Mouse (Mus musculus) neural tube, embryonic 15.5 days (tissue): ENCODE measurements around the gene Rbfox1. TPM values are rescaled to one million over a fixed set of nuclear protein-coding genes. Genes with fewer than 3 reads are reported as not detected.

Source experiments
- ATAC-seq: fragments of 200-750 bp; cut with Nextera tagmentation; 2 replicates; pipeline ENCODE4 v1.8.0; 2017; ENCODE audit warnings: mild to moderate bottlenecking, moderate TSS enrichment, moderate library complexity; ENCODE audit not compliant: low FRiP score
- H3K27ac ChIP-seq: fragments of 300-500 bp; sonication (generic); replicated peaks from 2 replicates; pipeline ENCODE4 v1.5.1; 2015; ENCODE audit warnings: mild to moderate bottlenecking, inconsistent platforms
- H3K27me3 ChIP-seq: fragments of 300-500 bp; sonication (generic); replicated peaks from 2 replicates; pipeline ENCODE4 v1.6.1; 2015; ENCODE audit warnings: inconsistent platforms
- H3K36me3 ChIP-seq: fragments of 300-500 bp; sonication (generic); 2 replicates; pipeline ENCODE4 v1.6.1; 2015; ENCODE audit warnings: inconsistent platforms
- H3K4me1 ChIP-seq: fragments of 300-500 bp; sonication (generic); 2 replicates; pipeline ENCODE4 v1.6.1; 2015; ENCODE audit warnings: inconsistent platforms
- H3K4me2 ChIP-seq: fragments of 300-500 bp; sonication (generic); 2 replicates; pipeline ENCODE4 v1.6.1; 2015; ENCODE audit warnings: inconsistent platforms, mild to moderate bottlenecking, moderate library complexity
- H3K4me3 ChIP-seq: fragments of 300-500 bp; sonication (generic); replicated peaks from 2 replicates; pipeline ENCODE4 v1.5.1; 2015; ENCODE audit warnings: mild to moderate bottlenecking, inconsistent platforms
- H3K9ac ChIP-seq: fragments of 300-500 bp; sonication (generic); replicated peaks from 2 replicates; pipeline ENCODE4 v1.6.1; 2015; ENCODE audit warnings: mild to moderate bottlenecking, inconsistent platforms
- H3K9me3 ChIP-seq: fragments of 300-500 bp; sonication (generic); replicated peaks from 2 replicates; pipeline ENCODE4 v1.6.1; 2016; ENCODE audit warnings: inconsistent platforms
- WGBS: fragments of 180-500 bp; shearing (Covaris S2); methylation state at CpG from one replicate; pipeline ENCODE4 v1.1.7; 2015; ENCODE audit warnings: mixed read lengths; 5-methylcytosine and 5-hydroxymethylcytosine counted together
- polyA plus RNA-seq: library from polyadenylated mRNA; unstranded; fragments of >200 nt; fragmentation: Nextera tagmentation; extraction: Ambion mirVana; gene quantifications from 2 replicates; pipeline ENCODE4 v1.2.1, GENCODE M21; 2015

Gene Rbfox1
- polyA plus RNA-seq, 1 experiment from 2014 or later, result 351 TPM

DNA sequence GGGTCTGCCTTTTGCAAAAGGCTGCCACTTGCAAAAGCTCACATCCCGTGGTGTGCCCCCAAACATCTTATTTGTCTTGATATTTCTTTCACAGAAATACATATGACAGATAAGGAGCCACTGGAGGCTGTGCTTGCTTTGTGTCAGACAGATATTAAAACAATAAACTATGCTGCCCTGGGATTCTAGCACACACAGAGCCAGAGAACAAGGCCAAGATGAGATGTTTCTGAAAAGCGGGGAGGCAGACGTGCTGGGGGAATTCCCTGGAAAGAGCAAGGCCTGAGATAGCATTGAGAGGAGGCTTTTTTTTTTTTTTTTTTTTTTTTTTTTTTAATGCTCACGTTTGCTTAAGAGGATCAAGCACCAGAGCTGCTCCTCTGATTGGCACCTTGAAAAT is 1456.0 kb downstream of the Rbfox1 start:
- H3K9ac ChIP-seq, result no peak overlapping the region
- H3K4me1 ChIP-seq, result peaks cover 26% of the 10 kb centered on the region
- no peaks in the 10 kb centered on the region for H3K27me3 ChIP-seq
- 28% methylated on average over 4 of the region's 4 CpGs for WGBS
- no peak overlapping the region for H3K4me2 ChIP-seq
- peak; percentile 43; the same call in 1 of the 2 replicates for ATAC-seq
- 0 out of 2 replicates have a peak, but pooled peaks cover 4% of the 10 kb centered on the region for H3K36me3 ChIP-seq
- H3K27ac ChIP-seq, result peak overlapping the region; percentile 70
- H3K4me3 ChIP-seq, result no peak overlapping the region
- no peaks in the 10 kb centered on the region for H3K9me3 ChIP-seq

DNA sequence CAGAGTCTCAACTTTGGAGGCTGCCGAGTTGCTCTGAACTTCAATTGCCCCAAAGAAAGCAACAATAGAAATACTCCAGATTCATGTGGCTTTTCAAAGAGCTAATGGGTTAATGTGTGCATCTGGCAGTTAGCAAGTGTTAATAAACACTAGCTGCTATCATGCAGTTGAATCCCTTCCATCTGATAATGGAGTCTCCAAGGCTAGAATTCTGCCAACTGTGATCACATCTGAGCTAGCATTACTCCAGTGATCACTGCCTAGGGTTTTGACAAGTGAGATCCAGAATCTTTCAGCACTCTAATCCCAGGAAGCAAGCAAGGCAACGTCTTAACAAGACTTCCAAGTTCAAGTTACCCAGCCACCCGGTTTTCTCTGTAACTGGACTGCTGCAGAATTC is 1460.1 kb downstream of the Rbfox1 start:
- WGBS, result 57% methylated on average over 3 of the region's 3 CpGs
- H3K27me3 ChIP-seq, result no peaks in the 10 kb centered on the region
- H3K9ac ChIP-seq, result no peak overlapping the region
- no peaks in the 10 kb centered on the region for H3K9me3 ChIP-seq
- no peak for ATAC-seq
- H3K4me3 ChIP-seq, result no peak overlapping the region
- no peaks in the 10 kb centered on the region for H3K36me3 ChIP-seq
- no peak overlapping the region for H3K4me2 ChIP-seq
- peaks cover 43% of the 10 kb centered on the region for H3K4me1 ChIP-seq
- H3K27ac ChIP-seq, result peak overlapping the region; percentile 66

DNA sequence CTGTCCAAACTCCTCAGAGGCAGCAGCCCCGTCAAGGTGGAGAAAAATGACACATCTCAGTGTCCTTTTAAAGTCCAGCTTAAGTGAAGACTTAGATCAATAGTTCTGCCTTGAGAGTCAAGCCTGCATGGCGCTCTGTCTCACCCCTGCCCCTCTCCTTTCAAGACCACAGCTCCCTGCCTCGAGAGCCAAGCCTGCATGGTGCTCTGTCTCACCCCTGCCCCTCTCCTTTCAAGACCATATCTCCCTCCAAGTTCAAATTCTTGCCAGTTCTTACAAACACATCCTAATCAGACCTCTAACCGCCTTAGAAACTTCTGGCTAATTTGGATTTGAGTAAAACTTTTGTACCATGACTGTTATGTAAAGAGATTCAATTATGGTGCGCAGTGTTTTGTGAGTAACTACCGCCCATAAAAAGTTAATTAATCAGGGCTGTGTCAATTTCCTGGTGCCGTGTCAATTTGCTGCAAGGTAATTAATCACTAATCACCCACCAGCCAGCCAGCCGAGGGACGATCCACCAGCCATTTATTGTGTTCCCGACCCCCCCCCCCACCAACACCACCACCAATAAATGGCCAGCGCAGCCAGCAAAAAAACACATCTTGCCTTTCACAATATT is 1461.0 kb downstream of the Rbfox1 start:
- Histone ChIP-seq H3K9me3 (no peaks in the 10 kb centered on the region), H3K9ac (no peak overlapping the region), H3K4me1 (peaks cover 41% of the 10 kb centered on the region), H3K27me3 (no peaks in the 10 kb centered on the region), H3K36me3 (no peaks in the 10 kb centered on the region), H3K4me2 (no peak overlapping the region), H3K27ac (peak overlapping the region; percentile 66), H3K4me3 (no peak overlapping the region)
- peak; percentile 27; the same call in 1 of the 2 replicates for ATAC-seq
- 19% methylated on average over 11 of the region's 11 CpGs for WGBS

DNA sequence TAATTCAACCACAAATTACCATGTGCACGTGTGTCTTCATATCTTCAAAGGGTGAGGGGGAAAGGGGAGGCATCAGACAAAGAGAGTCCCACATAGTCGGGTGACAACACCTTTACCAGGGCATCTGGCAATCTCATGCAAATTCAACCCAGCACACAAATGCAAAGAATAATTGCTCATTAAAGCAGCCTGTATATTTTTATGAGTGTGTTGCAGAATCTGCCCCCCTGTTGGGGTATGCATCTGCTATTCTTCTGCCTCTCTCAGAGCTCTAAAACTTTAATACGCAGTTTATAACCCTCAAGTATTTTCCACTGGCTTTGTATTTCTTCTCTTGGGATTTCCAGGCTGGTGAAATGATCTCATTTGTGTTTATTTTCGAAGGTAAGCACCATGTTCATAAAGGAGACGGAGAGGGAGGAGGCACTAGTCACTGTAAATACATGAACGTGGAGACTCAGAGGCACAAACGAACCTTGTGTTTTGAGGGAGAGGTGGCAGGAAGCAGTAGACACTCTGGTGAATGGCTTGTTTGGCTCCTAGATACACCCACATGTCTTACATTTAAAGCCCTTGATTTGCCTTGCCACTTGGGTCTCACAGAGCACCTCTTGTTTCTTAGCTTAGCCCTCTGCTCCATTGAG is 1462.5 kb downstream of the Rbfox1 start:
- Histone ChIP-seq H3K9ac (no peak overlapping the region), H3K4me3 (no peak overlapping the region), H3K27ac (peak overlapping the region; percentile 67), H3K27me3 (no peaks in the 10 kb centered on the region), H3K4me2 (no peak overlapping the region), H3K36me3 (no peaks in the 10 kb centered on the region), H3K4me1 (peaks cover 41% of the 10 kb centered on the region), H3K9me3 (no peaks in the 10 kb centered on the region)
- WGBS, result 23% methylated on average over 7 of the region's 7 CpGs
- 0 out of 2 replicates have a peak, but pooled peaks have one; percentile 22 for ATAC-seq

DNA sequence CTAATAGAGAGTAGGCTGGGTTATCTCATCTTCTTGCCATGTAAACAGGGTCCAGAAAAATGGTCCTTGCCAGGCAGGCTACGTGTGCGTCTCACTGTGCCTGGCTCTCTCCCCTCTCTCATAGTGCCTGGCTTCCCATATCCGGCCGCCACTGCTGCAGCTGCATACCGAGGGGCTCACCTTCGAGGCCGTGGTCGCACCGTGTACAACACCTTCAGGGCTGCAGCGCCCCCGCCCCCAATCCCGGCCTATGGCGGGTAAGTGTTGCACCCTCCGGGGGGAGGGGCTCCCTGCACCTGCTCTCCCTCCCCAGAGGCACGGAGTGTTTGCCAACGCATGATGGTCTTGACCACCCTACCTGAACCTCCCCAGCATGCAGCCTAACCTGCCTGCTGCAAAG is 1467.7 kb downstream of the Rbfox1 start:
- Histone ChIP-seq H3K9ac (no peak overlapping the region), H3K4me3 (no peak overlapping the region), H3K27ac (peak overlapping the region; percentile 39), H3K27me3 (no peaks in the 10 kb centered on the region), H3K36me3 (no peaks in the 10 kb centered on the region), H3K9me3 (no peaks in the 10 kb centered on the region), H3K4me1 (peaks cover 34% of the 10 kb centered on the region), H3K4me2 (no peak overlapping the region)
- 52% methylated on average over 16 of the region's 16 CpGs for WGBS
- ATAC-seq, result no peak

DNA sequence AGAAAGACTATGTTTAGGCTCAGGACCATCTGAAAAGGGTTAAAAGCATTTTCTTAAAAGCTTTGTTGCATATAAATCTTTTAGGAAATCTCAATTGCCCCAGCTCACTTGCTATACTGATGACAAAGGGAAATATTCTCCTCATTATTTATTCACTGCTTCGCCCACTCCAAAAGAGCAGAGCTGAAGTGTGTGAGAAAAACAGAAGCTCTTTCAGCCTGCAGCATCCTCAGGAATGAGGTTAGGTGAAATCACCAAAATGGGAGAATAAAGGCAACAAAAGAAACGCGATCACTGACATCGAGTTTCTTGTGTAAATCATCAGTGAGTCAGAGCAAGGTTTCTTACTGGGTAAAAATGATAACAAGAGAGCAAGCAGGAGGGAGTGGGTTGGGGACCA is 1469.0 kb downstream of the Rbfox1 start:
- no peak for ATAC-seq
- no peak overlapping the region for H3K4me2 ChIP-seq
- peaks cover 30% of the 10 kb centered on the region for H3K4me1 ChIP-seq
- H3K9me3 ChIP-seq, result no peaks in the 10 kb centered on the region
- WGBS, result 41% methylated on average over 4 of the region's 4 CpGs
- no peaks in the 10 kb centered on the region for H3K27me3 ChIP-seq
- H3K27ac ChIP-seq, result peak overlapping the region; percentile 56
- H3K9ac ChIP-seq, result no peak overlapping the region
- H3K36me3 ChIP-seq, result no peaks in the 10 kb centered on the region
- no peak overlapping the region for H3K4me3 ChIP-seq

DNA sequence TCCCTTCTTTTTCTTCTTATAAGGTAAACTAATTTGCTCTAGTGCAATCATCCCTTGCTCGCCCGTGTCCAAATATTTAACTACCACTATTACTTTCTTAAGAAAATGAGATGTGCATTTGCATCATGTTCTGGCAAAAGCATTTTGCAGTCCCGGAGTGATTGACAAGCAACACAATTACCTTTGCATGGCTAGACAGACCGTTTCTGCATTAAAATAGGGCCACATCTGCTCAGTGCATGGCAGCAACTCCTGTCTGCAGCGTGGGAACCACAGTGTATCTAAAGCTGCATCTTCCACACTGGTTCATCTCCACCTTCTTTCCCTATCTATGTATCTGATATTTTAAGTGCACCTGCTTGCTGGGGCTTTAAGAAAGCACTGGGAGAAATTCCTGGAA is 1473.9 kb downstream of the Rbfox1 start:
- Histone ChIP-seq H3K9me3 (no peaks in the 10 kb centered on the region), H3K4me3 (no peak overlapping the region), H3K4me2 (no peak overlapping the region), H3K27me3 (no peaks in the 10 kb centered on the region), H3K4me1 (peaks cover 11% of the 10 kb centered on the region), H3K9ac (no peak overlapping the region), H3K27ac (no peak overlapping the region), H3K36me3 (no peaks in the 10 kb centered on the region)
- no peak for ATAC-seq
- 56% methylated on average over 5 of the region's 5 CpGs for WGBS

DNA sequence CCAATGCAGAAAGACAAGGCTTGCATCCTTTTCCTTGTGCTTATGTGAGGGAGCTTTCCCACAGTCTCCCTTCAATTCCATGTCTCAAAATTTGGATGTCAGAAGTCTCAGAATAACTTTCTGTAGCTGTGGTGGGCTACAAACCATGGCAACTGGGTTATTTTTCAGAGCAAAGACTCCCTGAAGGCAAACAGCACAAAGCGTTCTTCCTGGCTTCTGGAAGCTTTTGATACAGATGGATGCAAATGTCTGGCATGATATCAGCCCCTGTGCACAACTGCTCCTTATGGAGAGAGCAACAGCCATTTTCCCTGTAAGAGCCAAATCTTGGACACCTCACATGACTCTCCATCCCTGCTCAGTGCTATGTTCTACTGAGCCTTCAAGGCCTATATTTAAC is 1475.6 kb downstream of the Rbfox1 start:
- H3K4me2 ChIP-seq, result no peak overlapping the region
- H3K9me3 ChIP-seq, result no peaks in the 10 kb centered on the region
- WGBS, result 44% methylated on average over 1 of the region's 1 CpGs
- peaks cover 6% of the 10 kb centered on the region; the same call in 1 of the 2 replicates for H3K4me1 ChIP-seq
- no peak overlapping the region for H3K4me3 ChIP-seq
- H3K9ac ChIP-seq, result no peak overlapping the region
- H3K36me3 ChIP-seq, result no peaks in the 10 kb centered on the region
- no peak overlapping the region for H3K27ac ChIP-seq
- H3K27me3 ChIP-seq, result no peaks in the 10 kb centered on the region
- ATAC-seq, result no peak

DNA sequence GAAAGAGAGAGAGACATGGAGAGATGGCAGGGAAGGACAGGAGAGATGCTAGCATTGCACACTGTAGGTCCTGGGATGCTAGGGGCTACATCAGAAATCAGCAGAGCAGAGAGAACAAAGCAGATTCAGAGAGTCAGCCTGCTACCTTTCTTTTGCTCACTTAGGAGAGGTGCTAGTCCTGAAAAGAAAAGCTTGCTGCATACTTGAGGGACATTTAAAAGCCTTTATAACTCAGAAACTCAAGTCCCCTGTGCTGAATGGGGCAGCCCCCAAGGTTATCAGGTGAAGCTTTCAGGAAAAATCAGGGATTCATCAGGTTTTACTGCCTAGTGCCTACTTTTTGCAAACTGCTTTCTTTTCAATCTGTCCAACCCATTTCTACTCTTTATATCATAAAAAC is 1480.7 kb downstream of the Rbfox1 start:
- H3K9me3 ChIP-seq, result no peaks in the 10 kb centered on the region
- no peaks in the 10 kb centered on the region for H3K27me3 ChIP-seq
- H3K36me3 ChIP-seq, result no peaks in the 10 kb centered on the region; the same call in 1 of the 2 replicates
- no peak overlapping the region for H3K9ac ChIP-seq
- H3K4me1 ChIP-seq, result peaks cover 6% of the 10 kb centered on the region; the same call in 1 of the 2 replicates
- H3K4me2 ChIP-seq, result no peak overlapping the region
- no peak for ATAC-seq
- H3K4me3 ChIP-seq, result no peak overlapping the region
- H3K27ac ChIP-seq, result no peak overlapping the region

DNA sequence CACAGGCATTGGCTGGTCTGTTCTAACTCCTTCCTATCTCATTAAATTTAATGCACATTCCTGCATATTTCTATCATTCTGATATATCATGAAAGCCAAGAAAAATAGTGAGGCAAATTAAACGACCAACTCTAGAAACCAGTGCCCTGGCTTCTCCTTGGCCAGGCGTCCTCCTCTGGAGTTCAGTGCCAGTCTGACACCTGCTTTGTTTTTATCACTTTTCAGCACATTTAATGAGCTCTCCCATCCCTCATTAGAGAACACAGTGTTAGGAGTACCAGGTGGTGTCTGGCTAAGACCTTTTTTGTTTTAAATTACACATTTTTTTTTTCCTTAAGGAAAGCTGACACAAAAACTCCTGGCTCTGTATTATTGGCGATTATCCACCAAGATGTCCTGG is 1489.0 kb downstream of the Rbfox1 start:
- Histone ChIP-seq H3K36me3 (no peaks in the 10 kb centered on the region; the same call in 1 of the 2 replicates), H3K9ac (no peak overlapping the region), H3K27me3 (no peaks in the 10 kb centered on the region), H3K27ac (peak overlapping the region; percentile 56), H3K4me2 (no peak overlapping the region), H3K4me1 (peaks cover 15% of the 10 kb centered on the region), H3K9me3 (no peaks in the 10 kb centered on the region), H3K4me3 (no peak overlapping the region)
- ATAC-seq, result no peak
- 62% methylated on average over 3 of the region's 3 CpGs for WGBS

DNA sequence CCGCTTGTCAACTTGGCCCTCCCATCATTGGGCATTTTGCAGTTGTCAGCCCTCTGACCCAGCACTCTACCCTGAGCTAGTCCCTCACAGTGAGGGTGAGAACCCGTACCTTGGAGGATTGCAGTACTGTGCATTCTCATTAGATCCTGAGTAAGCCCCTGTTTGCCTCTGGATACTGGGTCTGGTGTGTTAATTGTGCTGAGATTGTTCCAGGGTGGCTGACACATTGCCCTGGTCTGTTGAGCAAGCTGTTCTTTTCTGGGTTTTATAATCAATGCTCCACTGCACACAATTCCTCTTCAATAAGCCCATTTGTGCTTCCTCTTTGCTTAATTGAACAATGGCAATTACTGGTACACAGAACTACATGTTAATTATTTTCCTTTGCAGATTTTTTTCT is 1489.5 kb downstream of the Rbfox1 start:
- H3K27me3 ChIP-seq, result no peaks in the 10 kb centered on the region
- H3K4me2 ChIP-seq, result no peak overlapping the region
- no peaks in the 10 kb centered on the region for H3K9me3 ChIP-seq
- peak overlapping the region; percentile 56 for H3K27ac ChIP-seq
- no peak; the same call in 1 of the 2 replicates for ATAC-seq
- H3K4me1 ChIP-seq, result peaks cover 15% of the 10 kb centered on the region
- H3K4me3 ChIP-seq, result no peak overlapping the region
- no peak overlapping the region for H3K9ac ChIP-seq
- 48% methylated on average over 2 of the region's 2 CpGs for WGBS
- no peaks in the 10 kb centered on the region; the same call in 1 of the 2 replicates for H3K36me3 ChIP-seq

DNA sequence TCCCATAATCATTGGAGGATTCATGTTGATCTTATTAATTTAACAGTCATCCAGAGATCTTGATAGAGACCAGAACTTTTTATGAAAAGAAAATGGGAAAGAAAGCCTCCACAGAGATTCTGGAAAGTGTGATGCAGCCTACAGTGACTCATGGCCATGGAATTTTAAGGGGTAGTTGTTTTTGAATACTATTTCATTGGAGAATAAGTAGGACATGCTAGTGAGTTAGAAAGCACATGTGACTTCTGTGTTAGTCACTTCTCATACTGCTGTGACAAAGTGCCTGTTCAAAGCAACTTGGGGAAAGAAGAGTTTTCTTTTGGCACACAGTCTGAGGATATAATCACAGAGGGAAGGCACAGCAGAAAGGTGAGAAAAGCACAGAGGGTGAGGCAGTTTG is 1510.9 kb downstream of the Rbfox1 start:
- no peak overlapping the region for H3K4me3 ChIP-seq
- H3K27me3 ChIP-seq, result no peaks in the 10 kb centered on the region
- H3K9me3 ChIP-seq, result no peaks in the 10 kb centered on the region
- peaks cover 10% of the 10 kb centered on the region; the same call in 1 of the 2 replicates for H3K36me3 ChIP-seq
- no peak overlapping the region for H3K27ac ChIP-seq
- H3K4me1 ChIP-seq, result 0 out of 2 replicates have a peak, but pooled peaks cover 3% of the 10 kb centered on the region
- no peak overlapping the region for H3K4me2 ChIP-seq
- no peak for ATAC-seq
- H3K9ac ChIP-seq, result no peak overlapping the region
